Mouse (Mus musculus): ENCODE data around the gene Actc1. TPM values are rescaled to one million over a fixed set of nuclear protein-coding genes. Genes with fewer than 3 reads are reported as not detected.

Gene Actc1
- polyA plus RNA-seq, 1 experiment from 2014 or later, result 1.3 TPM

- ATAC-seq, result no peak
Observed at GRCm38 (mm10) chr2:114032259-114032658, 21.1 kb downstream of the Actc1 start.

GRCm38 (mm10) chr2:114023383-114023782 is 30.0 kb downstream of the Actc1 start:
- Histone ChIP-seq H3K4me3 (ENCODE audit: low read length) (no peak overlapping the region), H3K4me1 (ENCODE audit: control insufficient read depth, insufficient read depth, low read depth, low read length) (peaks cover under 1% of the 10 kb centered on the region; the same call in 1 of the 2 replicates), H3K27me3 (replicated peaks; ENCODE audit: control insufficient read depth, insufficient read depth, low read length) (no peaks in the 10 kb centered on the region), H3K4me2 (ENCODE audit: low read length) (no peak overlapping the region), H3K9me3 (ENCODE audit: control insufficient read depth, low read length) (no peaks in the 10 kb centered on the region), H3K9ac (ENCODE audit: low read depth, low read length) (no peak overlapping the region), H3K36me3 (ENCODE audit: control insufficient read depth, insufficient read depth, low read length) (no peaks in the 10 kb centered on the region), H3K27ac (ENCODE audit: low read depth, low read length) (no peak overlapping the region)
- WGBS, result 88% methylated on average over 6 of the region's 6 CpGs
- no peak for ATAC-seq

More at GRCm38 (mm10) chr2:114032259-114032658, 21.1 kb downstream of the Actc1 start:
- no peak overlapping the region for H3K4me2 ChIP-seq (ENCODE audit: low read length)
- no peak overlapping the region for H3K27ac ChIP-seq (ENCODE audit: low read depth, low read length)
- WGBS, result 58% methylated on average over 2 of the region's 2 CpGs
- H3K27me3 ChIP-seq (replicated peaks; ENCODE audit: control insufficient read depth, insufficient read depth, low read length), result no peaks in the 10 kb centered on the region
- no peaks in the 10 kb centered on the region for H3K4me1 ChIP-seq (ENCODE audit: control insufficient read depth, insufficient read depth, low read depth, low read length)
- no peak overlapping the region for H3K9ac ChIP-seq (ENCODE audit: low read depth, low read length)
- no peaks in the 10 kb centered on the region for H3K36me3 ChIP-seq (ENCODE audit: control insufficient read depth, insufficient read depth, low read length)
- no peak overlapping the region for H3K4me3 ChIP-seq (ENCODE audit: low read length)
- no peaks in the 10 kb centered on the region for H3K9me3 ChIP-seq (ENCODE audit: control insufficient read depth, low read length)

GRCm38 (mm10) chr2:114020210-114020563 is 33.2 kb downstream of the Actc1 start:
- Histone ChIP-seq H3K4me3 (ENCODE audit: low read length) (no peak overlapping the region), H3K9me3 (ENCODE audit: control insufficient read depth, low read length) (no peaks in the 10 kb centered on the region), H3K27ac (ENCODE audit: low read depth, low read length) (no peak overlapping the region), H3K36me3 (ENCODE audit: control insufficient read depth, insufficient read depth, low read length) (no peaks in the 10 kb centered on the region), H3K4me2 (ENCODE audit: low read length) (no peak overlapping the region), H3K4me1 (ENCODE audit: control insufficient read depth, insufficient read depth, low read depth, low read length) (peaks cover 4% of the 10 kb centered on the region), H3K27me3 (replicated peaks; ENCODE audit: control insufficient read depth, insufficient read depth, low read length) (no peaks in the 10 kb centered on the region), H3K9ac (ENCODE audit: low read depth, low read length) (no peak overlapping the region)
- ATAC-seq, result no peak

- no peak overlapping the region for H3K9ac ChIP-seq (ENCODE audit: low read depth, low read length)
- peaks cover 4% of the 10 kb centered on the region for H3K4me1 ChIP-seq (ENCODE audit: control insufficient read depth, insufficient read depth, low read depth, low read length)
- no peaks in the 10 kb centered on the region for H3K27me3 ChIP-seq (replicated peaks; ENCODE audit: control insufficient read depth, insufficient read depth, low read length)
- no peak overlapping the region for H3K4me2 ChIP-seq (ENCODE audit: low read length)
- 66% methylated on average over 11 of the region's 11 CpGs for WGBS
- no peak overlapping the region for H3K27ac ChIP-seq (ENCODE audit: low read depth, low read length)
- no peaks in the 10 kb centered on the region for H3K9me3 ChIP-seq (ENCODE audit: control insufficient read depth, low read length)
- no peak overlapping the region for H3K4me3 ChIP-seq (ENCODE audit: low read length)
- no peak for ATAC-seq
- H3K36me3 ChIP-seq (ENCODE audit: control insufficient read depth, insufficient read depth, low read length), result no peaks in the 10 kb centered on the region
Observed at GRCm38 (mm10) chr2:114019474-114020209, 33.7 kb downstream of the Actc1 start.

- no peak for ATAC-seq
- no peak overlapping the region for H3K27ac ChIP-seq (ENCODE audit: low read depth, low read length)
Observed at GRCm38 (mm10) chr2:114018136-114018535, 35.2 kb downstream of the Actc1 start.

GRCm38 (mm10) chr2:114014839-114015238 is 38.5 kb downstream of the Actc1 start:
- ATAC-seq, result no peak
- WGBS, result 72% methylated on average over 6 of the region's 6 CpGs
- Histone ChIP-seq H3K27me3 (replicated peaks; ENCODE audit: control insufficient read depth, insufficient read depth, low read length) (no peaks in the 10 kb centered on the region), H3K4me3 (ENCODE audit: low read length) (no peak overlapping the region; the same call in 1 of the 2 replicates), H3K27ac (ENCODE audit: low read depth, low read length) (no peak overlapping the region), H3K4me1 (ENCODE audit: control insufficient read depth, insufficient read depth, low read depth, low read length) (peaks cover 8% of the 10 kb centered on the region), H3K36me3 (ENCODE audit: control insufficient read depth, insufficient read depth, low read length) (no peaks in the 10 kb centered on the region), H3K9ac (ENCODE audit: low read depth, low read length) (no peak overlapping the region), H3K9me3 (ENCODE audit: control insufficient read depth, low read length) (no peaks in the 10 kb centered on the region), H3K4me2 (ENCODE audit: low read length) (peak overlapping the region; percentile 69)

More at GRCm38 (mm10) chr2:114018136-114018535, 35.2 kb downstream of the Actc1 start:
- Histone ChIP-seq H3K9me3 (ENCODE audit: control insufficient read depth, low read length) (no peaks in the 10 kb centered on the region), H3K4me3 (ENCODE audit: low read length) (no peak overlapping the region), H3K27me3 (replicated peaks; ENCODE audit: control insufficient read depth, insufficient read depth, low read length) (no peaks in the 10 kb centered on the region), H3K9ac (ENCODE audit: low read depth, low read length) (0 out of 2 replicates have a peak overlapping the region, but pooled peaks have one; percentile 11), H3K36me3 (ENCODE audit: control insufficient read depth, insufficient read depth, low read length) (no peaks in the 10 kb centered on the region), H3K4me1 (ENCODE audit: control insufficient read depth, insufficient read depth, low read depth, low read length) (peaks cover 4% of the 10 kb centered on the region), H3K4me2 (ENCODE audit: low read length) (peak overlapping the region; percentile 21; the same call in 1 of the 2 replicates)
- 15% methylated on average over 10 of the region's 10 CpGs for WGBS

GRCm38 (mm10) chr2:114013846-114014245 is 39.5 kb downstream of the Actc1 start:
- no peaks in the 10 kb centered on the region for H3K9me3 ChIP-seq (ENCODE audit: control insufficient read depth, low read length)
- peak overlapping the region; percentile 69 for H3K4me2 ChIP-seq (ENCODE audit: low read length)
- H3K4me3 ChIP-seq (ENCODE audit: low read length), result peak overlapping the region; percentile 53
- peaks cover 8% of the 10 kb centered on the region for H3K4me1 ChIP-seq (ENCODE audit: control insufficient read depth, insufficient read depth, low read depth, low read length)
- peak; percentile 49 for ATAC-seq
- no peaks in the 10 kb centered on the region for H3K27me3 ChIP-seq (replicated peaks; ENCODE audit: control insufficient read depth, insufficient read depth, low read length)
- H3K27ac ChIP-seq (ENCODE audit: low read depth, low read length), result peak overlapping the region; percentile 72
- H3K9ac ChIP-seq (ENCODE audit: low read depth, low read length), result peak overlapping the region; percentile 68
- WGBS, result 2% methylated on average over 13 of the region's 13 CpGs
- no peaks in the 10 kb centered on the region for H3K36me3 ChIP-seq (ENCODE audit: control insufficient read depth, insufficient read depth, low read length)

- Histone ChIP-seq H3K4me1 (ENCODE audit: control insufficient read depth, insufficient read depth, low read depth, low read length) (peaks cover 7% of the 10 kb centered on the region), H3K9ac (ENCODE audit: low read depth, low read length) (peak within 1 kb of the TSS; percentile 68), H3K36me3 (ENCODE audit: control insufficient read depth, insufficient read depth, low read length) (no peaks in the 10 kb centered on the region), H3K9me3 (ENCODE audit: control insufficient read depth, low read length) (no peaks in the 10 kb centered on the region), H3K27ac (ENCODE audit: low read depth, low read length) (peak within 1 kb of the TSS; percentile 72), H3K4me2 (ENCODE audit: low read length) (peak within 1 kb of the TSS; percentile 69), H3K27me3 (replicated peaks; ENCODE audit: control insufficient read depth, insufficient read depth, low read length) (no peaks in the 10 kb centered on the region), H3K4me3 (ENCODE audit: low read length) (peak within 1 kb of the TSS; percentile 53)
- peak; percentile 84 for ATAC-seq
- 0% methylated on average over 56 of the region's 60 CpGs for WGBS
Observed at GRCm38 (mm10) chr2:114013295-114013771, 40.0 kb downstream of the Actc1 start, which contains the start of gene Gjd2. Gene Gjd2, minus strand, starts transcription at chr2:114013619.

- Histone ChIP-seq H3K27me3 (replicated peaks; ENCODE audit: control insufficient read depth, insufficient read depth, low read length) (no peaks in the 10 kb centered on the region), H3K4me2 (ENCODE audit: low read length) (peak overlapping the region; percentile 69), H3K36me3 (ENCODE audit: control insufficient read depth, insufficient read depth, low read length) (no peaks in the 10 kb centered on the region), H3K4me1 (ENCODE audit: control insufficient read depth, insufficient read depth, low read depth, low read length) (peaks cover 4% of the 10 kb centered on the region; the same call in 1 of the 2 replicates), H3K9ac (ENCODE audit: low read depth, low read length) (peak overlapping the region; percentile 68), H3K4me3 (ENCODE audit: low read length) (peak overlapping the region; percentile 53), H3K9me3 (ENCODE audit: control insufficient read depth, low read length) (no peaks in the 10 kb centered on the region), H3K27ac (ENCODE audit: low read depth, low read length) (peak overlapping the region; percentile 72)
- peak; percentile 82 for ATAC-seq
- WGBS, result 2% methylated on average over 19 of the region's 19 CpGs
Observed at GRCm38 (mm10) chr2:114012749-114013211, 40.6 kb downstream of the Actc1 start.

Data from hindbrain, embryonic 16.5 days (tissue).